Mouse (Mus musculus): ENCODE results near the gene Gcnt1.

DNA sequence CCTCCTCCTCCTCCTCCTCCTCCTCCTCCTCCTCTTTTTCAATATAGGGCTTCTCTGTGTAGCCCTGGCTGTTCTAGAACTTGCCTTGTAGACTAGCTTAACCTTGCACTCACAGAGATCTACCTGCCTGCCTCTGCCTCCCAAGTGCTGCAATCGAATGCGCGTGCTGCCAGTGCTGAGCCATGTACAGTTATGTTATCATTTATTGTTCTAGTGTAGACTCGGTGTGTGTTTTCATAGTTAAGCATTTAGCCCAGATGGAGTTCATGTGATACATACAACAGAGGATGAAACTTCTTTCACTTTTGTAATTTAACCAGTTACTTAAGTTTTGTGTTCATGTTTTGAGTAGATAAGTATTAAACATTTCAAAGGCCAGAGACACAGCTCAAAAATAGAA lies 12.4 kb upstream of the Gcnt1 start:
- TF ChIP-seq CTCF (IDR thresholded peaks at IDR 0.05; ENCODE audit: extremely low read depth, insufficient read depth, low read length): no peak
- TF ChIP-seq POLR2A (IDR thresholded peaks at IDR 0.05; ENCODE audit: extremely low read depth, insufficient read depth, low read length): no peak
